24 mouse cellular contexts compared by ENCODE assay signal in genomic region chr6:124585761-124586160, GRCm38 (mm10). TPM values are rescaled to one million over a fixed set of nuclear protein-coding genes. Genes with fewer than 3 reads are reported as not detected.
DNase-seq lines count a peak whose midpoint lies in the region; ATAC-seq lines count a peak whose summit lies in the region.
"Had no signal": no experiment of that assay in that cellular context is flagged by ENCODE, and none has a peak within 500 bp of the region (broad histone marks: within the 10 kb centered on the region; RNA-seq: fewer than 3 reads in every experiment).

No protein-coding gene starts in this region.

- H3K9me3 ChIP-seq in hindbrain, embryonic 16.5 days (ENCODE audit: control insufficient read depth, low read length): no peaks in the 10 kb centered on the region
- H3K9me3 ChIP-seq: forebrain, embryonic 15.5 days; hindbrain, embryonic 13.5 days; limb, embryonic 15.5 days; lung, embryonic 15.5 days; neural tube, embryonic 12.5 days had no signal

- no peak for ATAC-seq in hindbrain, embryonic 16.5 days
- ATAC-seq: CD4-positive, CD25-positive, alpha-beta regulatory T cell, adult 4 months; forebrain, embryonic 15.5 days; intestine, postnatal 0 days had no signal

- H3K4me2 ChIP-seq in hindbrain, embryonic 16.5 days (ENCODE audit: low read length): no peak overlapping the region
- H3K4me2 ChIP-seq: forebrain, embryonic 15.5 days; hindbrain, embryonic 13.5 days; limb, embryonic 15.5 days; lung, embryonic 15.5 days; neural tube, embryonic 12.5 days had no signal

- WGBS in hindbrain, embryonic 16.5 days: 96% methylated on average over 3 of the region's 3 CpGs

- no peaks in the 10 kb centered on the region for H3K36me3 ChIP-seq in hindbrain, embryonic 16.5 days (ENCODE audit: control insufficient read depth, insufficient read depth, low read length)
- H3K36me3 ChIP-seq: forebrain, embryonic 15.5 days; hindbrain, embryonic 13.5 days; limb, embryonic 15.5 days; lung, embryonic 15.5 days; neural tube, embryonic 12.5 days had no signal

- H3K27me3 ChIP-seq in hindbrain, embryonic 16.5 days (replicated peaks; ENCODE audit: control insufficient read depth, insufficient read depth, low read length): no peaks in the 10 kb centered on the region
- H3K27me3 ChIP-seq: forebrain, embryonic 15.5 days; hindbrain, embryonic 13.5 days; limb, embryonic 15.5 days; lung, embryonic 15.5 days; neural tube, embryonic 12.5 days had no signal

- peak; percentile 79 for DNase-seq in ovary, adult 18-20 months (ENCODE audit: low spot score)
- no peak for DNase-seq in ovary, postnatal 10 days (ENCODE audit: low spot score)
- DNase-seq in adrenal gland, postnatal 10 days: peak; percentile 90
- peak; percentile 24 for DNase-seq in gastrocnemius, postnatal 25 days
- DNase-seq in testis, postnatal 10 days (ENCODE audit: low spot score): peak; percentile 74
- DNase-seq in cerebellum, adult 8-10 months: no peak
- no peak for DNase-seq in left cerebral cortex, adult 9 months (ENCODE audit: low spot score in 2 of 2)
- DNase-seq: cerebellum, adult 9-11 months; kidney, postnatal 14 days; spleen, adult 18-20 months; thymus, postnatal 4 days had no signal

- no peaks in the 10 kb centered on the region for H3K4me1 ChIP-seq in hindbrain, embryonic 16.5 days (ENCODE audit: control insufficient read depth, insufficient read depth, low read depth, low read length)
- H3K4me1 ChIP-seq: forebrain, embryonic 15.5 days; hindbrain, embryonic 13.5 days; limb, embryonic 15.5 days; lung, embryonic 15.5 days; neural tube, embryonic 12.5 days had no signal

- no peak overlapping the region for H3K4me3 ChIP-seq in hindbrain, embryonic 16.5 days (ENCODE audit: low read length)
- H3K4me3 ChIP-seq: forebrain, embryonic 15.5 days; hindbrain, embryonic 13.5 days; limb, embryonic 15.5 days; lung, embryonic 15.5 days; neural tube, embryonic 12.5 days had no signal

- H3K27ac ChIP-seq in hindbrain, embryonic 16.5 days (ENCODE audit: low read depth, low read length): no peak overlapping the region
- H3K27ac ChIP-seq: forebrain, embryonic 15.5 days; hindbrain, embryonic 13.5 days; limb, embryonic 15.5 days; lung, embryonic 15.5 days; neural tube, embryonic 12.5 days had no signal

- H3K9ac ChIP-seq in hindbrain, embryonic 16.5 days (ENCODE audit: low read depth, low read length): no peak overlapping the region
- H3K9ac ChIP-seq: forebrain, embryonic 15.5 days; hindbrain, embryonic 13.5 days; limb, embryonic 15.5 days; lung, embryonic 15.5 days; neural tube, embryonic 12.5 days had no signal

RNA-seq across cellular contexts. Expression of gene C1rb, which starts 15.7 kb away (rescaled TPM):
- 1 to 10 TPM; 4.7 to 5.1 TPM for total RNA-seq in adrenal gland, postnatal 10 days (2021)
- 1 to 10 TPM in 1 of 2 experiments, under 1 TPM in 1; 0.72 to 1.3 TPM for total RNA-seq in gastrocnemius, postnatal 25 days (2021)
- 0.09 TPM in 1 of 2 replicates, not detected in the other for polyA plus RNA-seq in hindbrain, embryonic 16.5 days (2015; fragmentation: Nextera tagmentation; extraction: Ambion mirVana)
- total RNA-seq: granulocyte monocyte progenitor cell, adult 5-6 weeks; megakaryocyte progenitor cell, adult 5-6 weeks; MEL; midbrain, postnatal 0 days had no signal
- polyA plus RNA-seq: CD4-positive, CD25-positive, alpha-beta regulatory T cell, adult 4 months; hindbrain, embryonic 13.5 days; intestine, postnatal 0 days; limb, embryonic 15.5 days; lung, embryonic 15.5 days; midbrain, postnatal 0 days; neural tube, embryonic 12.5 days; stomach, embryonic 16.5 days had no signal

RNA-seq across cellular contexts. Expression of gene C1s1, which starts 43.6 kb away (rescaled TPM):
- 100 to 1,000 TPM in 1 of 2 experiments, 10 to 100 TPM in 1; 76.9 to 105 TPM for total RNA-seq in adrenal gland, postnatal 10 days (2021)
- total RNA-seq in gastrocnemius, postnatal 25 days (2021): 10 to 100 TPM; 16.5 to 20.8 TPM
- polyA plus RNA-seq in hindbrain, embryonic 16.5 days (2015; fragmentation: Nextera tagmentation; extraction: Ambion mirVana): 0.49 and 1.3 TPM in 2 replicates
- total RNA-seq: granulocyte monocyte progenitor cell, adult 5-6 weeks; megakaryocyte progenitor cell, adult 5-6 weeks had no signal
- polyA plus RNA-seq: CD4-positive, CD25-positive, alpha-beta regulatory T cell, adult 4 months had no signal

RNA-seq across cellular contexts. Expression of gene C1s2, which starts 50.1 kb away (rescaled TPM):
- total RNA-seq in adrenal gland, postnatal 10 days (2021): 1 to 10 TPM; 2.5 to 4.2 TPM
- under 1 TPM; 0.20 to 0.51 TPM for total RNA-seq in gastrocnemius, postnatal 25 days (2021)
- 0.10 TPM in 1 of 2 replicates, not detected in the other for polyA plus RNA-seq in hindbrain, embryonic 16.5 days (2015; fragmentation: Nextera tagmentation; extraction: Ambion mirVana)
- total RNA-seq: granulocyte monocyte progenitor cell, adult 5-6 weeks; megakaryocyte progenitor cell, adult 5-6 weeks; midbrain, postnatal 0 days had no signal
- polyA plus RNA-seq: CD4-positive, CD25-positive, alpha-beta regulatory T cell, adult 4 months; intestine, postnatal 0 days; limb, embryonic 15.5 days; stomach, embryonic 16.5 days had no signal

Comparison
In these comparisons a context has a peak if more than half of its experiments do, and no peak if none do; other contexts are left out.
1. DNase-seq: peak in ovary, adult 18-20 months (single experiment), adrenal gland, postnatal 10 days (single experiment), gastrocnemius, postnatal 25 days (single experiment) and testis, postnatal 10 days (single experiment); none in ovary, postnatal 10 days (single experiment), cerebellum, adult 8-10 months (single experiment) and left cerebral cortex, adult 9 months (0 of 2).